Mouse (Mus musculus): Measurements from ENCODE around the gene Aplnr.

The Aplnr gene

DNA sequence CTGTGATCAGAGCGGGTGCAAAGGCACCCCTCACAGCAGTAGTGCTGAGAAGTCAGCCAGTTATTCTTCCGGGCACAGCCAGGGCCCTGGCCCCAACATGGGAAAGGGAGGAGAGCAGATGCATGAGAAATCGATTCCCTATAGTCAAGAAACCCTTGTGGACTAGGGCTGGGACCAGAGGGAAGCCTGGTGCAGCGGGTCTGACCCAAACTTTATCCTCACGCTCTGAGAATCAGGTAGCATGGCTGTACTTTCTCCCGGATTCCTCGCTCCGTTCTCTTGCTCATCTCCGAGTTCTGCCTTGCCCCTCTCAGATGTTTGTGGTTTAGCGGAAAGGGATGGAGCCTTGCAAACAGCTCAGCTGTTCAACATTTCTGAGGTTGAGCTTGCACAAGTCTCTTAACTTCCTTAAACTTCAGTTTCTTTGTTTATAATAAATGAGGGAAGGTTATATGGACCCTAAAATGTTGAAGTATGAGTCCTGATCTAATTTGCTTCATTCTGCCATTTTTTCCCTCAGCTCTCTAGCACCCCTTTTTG lies 1.6 kb downstream of the Aplnr start:
- no peak for DNase-seq (ENCODE audit: low read depth, low spot score)

DNA sequence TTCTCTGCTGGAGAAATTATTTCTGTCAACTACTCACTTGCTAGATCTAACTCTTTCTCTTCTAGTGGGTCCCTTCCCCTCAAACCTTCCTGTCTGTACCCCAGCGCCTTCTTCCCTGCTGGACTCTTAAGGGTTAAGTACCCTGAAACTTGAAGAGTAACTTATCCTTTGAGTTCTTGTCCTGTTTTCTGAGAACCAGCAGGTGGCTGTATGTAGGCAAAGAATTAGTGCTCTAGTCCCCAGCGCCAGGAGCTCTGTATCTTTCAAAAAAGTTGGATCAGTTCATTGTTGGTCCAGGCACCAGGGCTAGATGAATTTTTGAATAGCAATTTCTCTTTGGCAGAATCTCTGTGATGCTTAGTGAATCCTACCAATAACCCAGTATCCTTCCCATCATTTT lies 2.1 kb downstream of the Aplnr start:
- DNase-seq (ENCODE audit: low read depth, low spot score) = no peak

DNA sequence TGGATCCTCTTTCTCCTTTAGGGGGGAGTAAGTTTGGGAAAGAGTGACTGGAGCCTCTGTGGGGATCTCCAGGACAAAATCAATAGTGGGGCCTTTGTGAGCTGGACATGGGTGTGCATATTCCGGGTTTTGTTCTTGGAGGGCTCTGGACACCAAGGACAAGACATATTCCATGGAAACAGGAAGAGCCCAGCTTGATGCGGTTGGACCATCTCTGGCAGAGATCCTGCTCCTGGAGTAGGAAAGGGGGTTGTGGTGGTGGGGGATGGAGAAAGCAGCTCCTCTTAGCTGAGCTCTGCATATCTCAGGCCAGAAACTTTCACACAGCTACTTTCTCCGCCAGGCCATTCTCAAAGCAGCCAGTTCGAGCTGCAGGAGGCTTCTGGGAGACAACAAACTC lies 3.4 kb downstream of the Aplnr start:
- no peak for DNase-seq (ENCODE audit: low read depth, low spot score)

DNA sequence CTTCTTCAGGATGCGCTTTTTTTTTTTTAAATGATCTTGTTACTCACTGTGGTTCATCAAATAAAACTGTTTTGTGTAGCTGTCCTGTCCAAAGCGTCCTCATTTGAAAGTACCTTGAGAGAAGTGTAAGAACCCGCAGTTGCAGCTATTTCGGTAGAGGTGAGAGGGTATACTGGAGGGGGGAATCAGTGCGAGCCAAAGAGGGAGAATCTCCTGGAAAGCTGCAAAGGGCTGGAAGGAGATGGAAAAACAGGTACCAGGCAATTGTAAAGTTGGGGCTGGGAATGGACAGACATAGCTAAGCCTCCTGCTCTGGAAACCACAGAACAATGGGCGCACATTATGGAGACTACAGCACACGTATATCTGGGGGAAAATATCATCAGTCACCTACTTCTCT lies 3.8 kb downstream of the Aplnr start:
- no peak for DNase-seq (ENCODE audit: low read depth, low spot score)

DNA sequence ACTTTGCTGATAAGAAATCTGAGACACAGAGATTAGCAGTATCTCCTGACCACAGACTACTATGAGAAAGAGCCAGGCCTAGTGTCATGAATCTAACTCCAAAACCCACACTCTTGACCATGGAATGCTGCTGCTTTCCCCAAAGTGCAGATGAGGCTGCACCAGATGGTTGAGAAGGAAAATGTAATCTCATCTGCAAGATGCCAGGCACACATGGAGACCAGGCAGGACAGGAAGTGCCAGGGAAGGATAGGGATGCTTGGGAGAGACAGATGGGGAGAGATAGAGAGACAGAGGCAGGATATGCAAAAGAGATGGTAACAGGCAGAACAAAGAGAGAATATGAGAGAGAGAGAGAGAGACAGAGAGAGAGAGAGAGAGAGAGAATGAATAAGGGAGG lies 4.8 kb downstream of the Aplnr start:
- no peak for DNase-seq (ENCODE audit: low read depth, low spot score)

DNA sequence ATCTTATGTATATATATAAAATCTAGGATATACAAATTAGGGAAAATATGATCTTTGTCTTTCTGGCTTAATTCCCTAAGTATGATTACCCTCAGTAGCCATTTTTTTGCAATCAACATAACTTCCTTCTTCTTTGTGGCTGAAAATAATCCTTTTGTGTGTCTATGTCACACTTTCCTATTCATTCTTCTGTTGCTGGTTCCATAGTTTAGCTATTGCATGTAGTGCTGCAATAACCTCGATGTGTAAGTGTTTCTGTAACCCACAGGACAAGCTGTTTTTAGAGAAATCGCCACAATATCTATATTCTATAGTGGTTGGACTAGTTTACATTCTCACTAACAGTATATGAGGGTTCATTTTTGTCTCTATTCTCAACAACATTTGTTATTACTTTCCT lies 8.9 kb downstream of the Aplnr start:
- no peak for DNase-seq (ENCODE audit: low read depth, low spot score)

DNA sequence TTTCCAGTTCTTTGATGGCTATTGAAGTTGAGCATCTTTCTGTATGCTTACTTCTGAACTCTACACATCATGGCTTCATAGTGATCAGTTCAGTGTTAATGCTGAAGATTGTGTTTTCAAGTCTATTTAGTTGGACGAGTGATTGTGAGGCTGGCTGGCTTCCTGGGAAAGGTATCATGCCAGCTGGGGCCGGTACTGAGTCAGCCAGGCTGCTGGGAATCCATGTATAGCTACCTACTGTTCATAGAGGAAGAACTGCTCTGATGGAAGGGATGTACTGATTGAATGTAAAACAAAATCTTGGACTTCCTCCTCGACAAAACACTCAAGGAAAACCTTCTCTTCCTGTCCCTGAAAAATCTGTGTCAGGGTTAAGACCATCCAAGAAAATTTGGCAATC lies 9.3 kb downstream of the Aplnr start:
- DNase-seq (ENCODE audit: low read depth, low spot score) = no peak

DNA sequence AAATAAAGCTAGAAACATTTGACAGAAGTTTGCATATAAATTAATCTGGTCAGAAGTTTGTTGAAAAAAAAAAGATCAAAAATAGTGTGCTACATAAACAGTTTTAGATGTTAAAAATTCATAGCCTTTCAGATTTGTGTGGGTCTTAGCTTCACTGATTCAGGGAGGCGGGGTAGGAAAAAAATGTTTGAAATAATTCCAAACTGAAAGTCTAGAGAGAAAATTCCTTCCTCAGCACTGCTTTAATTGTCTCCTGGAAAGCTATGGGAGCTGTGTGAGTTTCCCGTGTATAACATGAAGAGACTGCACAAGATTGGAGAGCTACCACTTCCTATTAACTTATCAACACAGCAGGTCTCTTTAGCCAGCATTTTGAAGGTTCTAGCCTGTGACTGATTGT lies 11.5 kb downstream of the Aplnr start:
- no peak for DNase-seq (ENCODE audit: low read depth, low spot score)

DNA sequence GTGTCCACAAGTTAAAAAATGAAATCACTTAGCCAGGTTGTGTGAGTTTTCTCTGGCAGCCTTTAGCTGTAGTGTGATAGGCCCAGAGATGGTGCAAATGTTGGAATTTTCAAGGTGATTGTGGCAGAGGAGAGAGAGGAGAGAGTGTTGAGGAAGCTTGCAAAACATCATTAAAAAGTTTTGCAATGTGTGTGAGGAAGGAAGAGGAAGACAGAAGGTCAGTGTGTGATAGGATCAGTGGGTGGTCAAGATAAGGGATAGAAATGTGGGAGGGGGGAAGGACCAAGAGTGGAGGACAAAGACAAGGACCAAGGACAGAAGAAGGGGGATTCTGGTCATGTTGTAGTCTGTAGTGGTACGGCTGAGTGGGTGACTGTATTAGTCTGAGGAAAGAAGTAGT lies 14.3 kb downstream of the Aplnr start:
- no peak for DNase-seq (ENCODE audit: low read depth, low spot score)

DNA sequence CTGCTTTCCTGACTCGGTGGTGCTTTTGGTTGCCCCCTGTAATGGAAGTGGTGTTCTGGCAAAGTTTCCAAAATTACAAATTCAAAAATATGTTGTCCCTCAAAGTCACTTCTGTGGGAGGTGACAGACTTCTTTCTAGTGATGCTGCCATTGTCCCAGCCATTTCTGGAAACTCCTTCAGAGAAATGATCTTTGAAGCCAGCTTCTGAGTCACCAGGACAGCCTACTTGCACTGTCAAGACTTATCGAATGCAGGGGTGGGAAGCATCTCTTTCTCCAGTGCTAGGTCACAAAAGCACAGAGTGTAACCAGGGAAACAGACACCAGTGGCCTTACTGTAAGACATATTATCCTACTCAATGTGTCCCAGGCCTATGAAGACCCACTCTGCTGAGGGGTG lies 15.2 kb downstream of the Aplnr start:
- DNase-seq (ENCODE audit: low read depth, low spot score) = no peak

DNA sequence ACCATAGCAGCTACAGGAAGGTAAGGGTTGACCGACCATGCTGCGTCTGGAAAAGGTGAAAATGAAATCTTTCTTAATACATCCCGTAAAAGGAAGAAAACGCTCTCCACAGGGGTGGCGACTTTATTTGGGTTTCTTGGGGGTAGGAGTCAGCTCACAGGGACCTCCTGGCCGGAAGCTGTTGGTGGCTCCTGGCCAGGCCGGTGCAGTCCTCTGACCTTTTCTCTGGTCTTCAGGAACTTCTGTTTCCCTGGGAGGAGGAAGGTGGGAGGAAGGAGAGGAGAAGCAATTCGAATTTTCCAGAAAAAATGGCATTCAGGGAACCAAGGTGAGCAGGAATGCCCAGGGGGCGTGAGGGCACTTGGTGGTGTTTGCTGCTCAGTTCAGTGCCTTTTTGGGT lies 19.3 kb downstream of the Aplnr start:
- no peak for DNase-seq (ENCODE audit: low read depth, low spot score)

DNA sequence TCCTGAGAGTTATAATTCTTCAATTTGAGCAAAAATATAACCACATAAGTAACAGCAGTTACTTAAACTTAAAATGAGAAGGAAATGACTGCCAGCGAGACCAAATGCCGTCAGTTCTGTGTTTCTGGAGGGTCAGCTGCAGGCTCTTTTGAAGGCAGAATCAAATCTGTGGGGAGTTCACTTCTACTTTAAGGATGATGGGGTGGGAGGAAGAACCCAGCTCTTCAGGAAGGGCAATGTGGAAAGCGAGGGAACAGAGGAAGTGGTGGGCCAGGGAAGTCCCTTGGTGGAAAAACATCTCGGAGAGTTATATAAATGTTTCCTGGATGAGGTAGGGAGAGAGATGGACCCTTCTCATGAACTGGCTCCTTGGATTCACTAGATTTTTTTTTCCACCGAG lies 20.1 kb downstream of the Aplnr start:
- no peak for DNase-seq (ENCODE audit: low read depth, low spot score)

DNA sequence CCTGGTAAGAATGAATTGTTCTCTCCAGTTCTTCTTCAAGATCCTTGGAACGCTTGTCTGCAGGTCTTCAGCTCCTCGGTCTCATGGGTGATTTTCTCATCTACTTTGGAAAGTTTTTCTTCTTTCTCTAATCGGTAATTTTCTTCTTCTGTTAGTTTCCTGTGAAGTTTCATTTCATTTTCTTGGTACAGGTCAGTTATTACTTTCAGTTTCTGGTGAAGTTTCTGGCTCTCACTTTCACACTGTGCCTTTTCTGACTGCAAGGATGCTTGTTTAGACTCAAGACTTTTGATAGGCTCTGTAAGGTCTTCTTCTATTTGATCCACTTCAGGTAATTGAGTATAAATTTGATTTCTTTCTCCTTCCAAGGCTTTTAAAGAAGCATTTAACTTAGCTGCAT lies 21.4 kb downstream of the Aplnr start:
- DNase-seq (ENCODE audit: low read depth, low spot score) = no peak

DNA sequence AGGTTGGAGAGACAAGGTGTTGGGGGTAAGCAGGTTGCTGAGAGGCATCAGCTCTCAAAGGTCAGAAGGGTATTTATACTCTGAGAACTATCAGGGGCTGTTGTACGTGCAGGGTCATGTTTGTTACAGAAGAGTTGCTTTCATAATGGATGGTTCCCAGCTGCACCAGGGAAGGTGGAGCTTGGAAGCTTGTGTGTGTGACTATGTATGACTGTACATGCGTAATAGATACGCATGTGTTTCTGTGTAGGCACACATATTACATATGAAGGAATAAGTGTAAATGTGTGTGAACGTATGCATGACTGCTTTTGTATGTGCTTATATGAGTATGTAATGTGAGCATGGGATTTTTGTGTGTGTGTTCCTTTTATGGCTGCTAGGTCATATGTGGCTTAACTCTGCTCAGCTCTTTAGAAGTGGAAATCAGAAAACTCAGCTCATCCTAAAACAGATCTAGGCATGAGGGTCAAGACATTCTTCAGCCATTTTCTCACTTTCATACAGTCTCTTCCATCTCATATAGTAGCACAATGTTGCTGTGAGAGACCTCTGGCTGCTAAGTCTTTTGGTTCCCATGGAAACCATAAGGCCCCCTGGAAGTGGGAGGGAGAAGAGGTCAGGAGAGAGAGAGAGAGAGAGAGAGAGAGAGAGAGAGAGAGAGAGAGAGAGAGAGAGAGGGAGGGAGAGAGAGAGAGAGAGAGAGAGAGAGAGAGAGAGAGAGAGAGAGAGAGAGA lies 25.0 kb downstream of the Aplnr start:
- no peak for DNase-seq (ENCODE audit: low read depth, low spot score)

DNA sequence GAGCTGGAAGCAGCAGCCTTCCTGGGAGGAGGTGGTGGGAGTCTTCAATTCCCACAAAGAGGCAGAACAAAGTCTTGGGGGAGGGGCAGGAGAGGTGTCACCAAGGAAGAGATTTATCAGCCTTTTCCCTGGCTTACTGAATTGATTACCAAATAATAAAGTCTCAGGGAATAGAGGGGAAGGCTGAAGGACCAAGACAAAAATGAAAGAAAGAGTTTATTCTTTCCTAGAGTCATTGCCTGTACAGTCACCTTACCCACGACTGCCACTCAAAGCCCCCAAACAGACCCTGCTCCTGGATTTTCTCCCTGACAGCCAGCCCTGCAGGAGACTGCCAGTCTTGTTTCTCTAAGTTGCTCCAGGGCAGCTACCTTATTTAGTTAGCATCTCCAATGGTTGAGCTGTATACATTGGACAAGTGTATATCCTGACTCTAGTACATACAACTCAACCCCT lies 25.6 kb downstream of the Aplnr start:
- no peak for DNase-seq (ENCODE audit: low read depth, low spot score)

DNA sequence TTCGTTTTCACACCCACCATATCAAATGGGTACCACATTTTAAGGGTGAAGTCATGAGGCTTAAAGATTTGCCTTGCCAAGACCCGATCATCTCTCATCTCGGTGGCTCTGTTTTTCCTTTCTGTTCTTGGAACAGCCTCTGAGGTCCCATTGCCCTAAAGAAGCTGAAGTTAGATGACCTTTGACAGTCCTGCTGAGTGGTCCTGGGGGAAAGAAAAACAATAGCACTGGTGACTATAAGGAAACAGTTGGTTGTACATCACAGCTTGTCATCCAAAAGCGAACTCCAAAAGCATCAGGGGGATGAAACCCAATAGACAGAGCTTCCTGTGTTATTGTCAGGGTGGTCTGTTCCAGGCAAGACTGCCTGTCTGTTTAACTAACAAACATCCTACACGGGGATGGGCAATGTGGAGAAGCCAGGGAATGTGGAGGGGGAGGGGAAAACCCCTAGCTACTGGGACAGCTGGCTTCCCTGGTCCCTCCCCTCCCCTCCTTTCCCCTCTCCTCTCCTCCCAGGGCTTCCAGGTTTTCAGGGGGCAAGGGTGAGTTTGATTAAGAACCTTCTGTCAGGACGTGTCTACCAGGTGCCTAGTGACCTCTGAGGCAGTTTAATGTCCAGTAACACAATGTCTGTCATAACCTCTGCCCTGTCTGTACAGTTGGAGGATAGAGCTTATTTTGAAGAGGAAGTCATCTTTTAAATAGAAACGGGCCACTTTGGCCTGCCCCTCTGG lies 27.5 kb downstream of the Aplnr start:
- DNase-seq (ENCODE audit: low read depth, low spot score) = no peak

DNA sequence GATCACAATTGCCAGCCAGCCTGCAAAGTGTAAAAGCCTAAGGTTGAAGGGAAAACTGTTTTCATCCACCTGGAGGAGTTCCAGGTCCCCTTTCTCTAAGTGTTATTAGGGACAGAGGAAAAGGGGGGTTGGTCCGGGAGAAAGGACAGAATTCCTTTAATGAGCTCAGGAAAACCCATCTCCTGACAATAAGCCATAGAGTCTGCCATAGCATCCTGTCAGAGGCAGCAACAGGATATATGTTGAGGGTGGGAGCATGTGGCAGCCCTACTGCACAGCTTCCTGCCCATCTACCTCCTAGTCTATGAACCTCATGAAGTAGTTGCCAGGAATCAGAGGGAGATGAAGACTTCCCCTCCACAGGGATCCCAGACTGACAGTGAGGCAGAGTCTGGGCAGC lies 31.6 kb downstream of the Aplnr start:
- DNase-seq (ENCODE audit: low read depth, low spot score) = no peak

DNA sequence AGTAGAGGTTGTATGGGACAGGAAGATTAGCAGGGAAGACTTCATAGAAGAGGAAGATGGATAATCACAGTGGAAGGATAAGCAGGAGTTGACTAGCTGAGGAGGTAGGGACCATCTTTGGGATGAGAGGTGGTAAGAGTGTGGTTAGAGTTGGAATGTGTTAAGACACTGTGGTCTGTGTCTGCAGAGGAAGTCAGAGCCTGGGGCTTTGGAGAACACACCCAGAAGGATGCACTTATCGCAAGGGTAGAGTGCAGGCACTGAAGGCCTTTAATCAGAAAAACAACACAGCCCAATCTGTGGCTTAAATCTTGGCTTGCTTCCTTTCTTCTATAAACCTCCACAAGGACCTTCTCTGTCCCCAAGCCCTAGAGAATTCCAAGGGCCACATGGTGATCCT lies 32.3 kb downstream of the Aplnr start:
- no peak for DNase-seq (ENCODE audit: low read depth, low spot score)

DNA sequence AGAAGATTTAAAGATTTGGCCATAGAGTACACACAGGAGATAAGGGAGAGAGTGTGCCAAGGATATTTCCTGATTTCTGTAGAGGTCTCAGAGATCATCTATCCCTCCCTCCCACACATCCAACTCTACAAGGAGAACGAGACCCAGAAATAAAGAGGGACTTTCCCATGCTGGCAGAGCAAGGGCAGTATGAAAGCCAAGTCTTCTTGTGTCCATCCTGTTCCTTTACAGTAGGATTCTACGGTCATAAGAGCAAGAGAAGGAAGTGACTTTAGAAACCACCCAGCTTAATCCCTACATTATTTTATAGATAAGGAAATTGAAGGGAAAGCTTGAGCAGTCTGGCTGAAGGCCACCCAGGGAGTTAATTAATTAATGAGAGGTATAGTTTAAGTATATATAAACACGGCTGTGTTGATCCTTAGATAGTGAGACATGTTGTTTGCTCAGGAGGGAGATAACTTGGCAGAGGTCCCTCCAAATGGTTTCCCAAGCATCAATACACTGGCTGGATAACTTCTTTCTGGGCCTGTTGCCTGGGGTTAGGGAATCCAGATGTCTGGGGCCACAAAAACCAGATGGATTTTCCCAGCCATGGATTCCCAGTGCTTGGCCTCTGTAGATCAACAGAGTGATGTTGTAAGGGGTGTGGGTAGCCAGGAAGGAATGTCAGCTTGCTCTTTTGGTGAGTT lies 36.2 kb downstream of the Aplnr start:
- no peak for DNase-seq (ENCODE audit: low read depth, low spot score)

DNA sequence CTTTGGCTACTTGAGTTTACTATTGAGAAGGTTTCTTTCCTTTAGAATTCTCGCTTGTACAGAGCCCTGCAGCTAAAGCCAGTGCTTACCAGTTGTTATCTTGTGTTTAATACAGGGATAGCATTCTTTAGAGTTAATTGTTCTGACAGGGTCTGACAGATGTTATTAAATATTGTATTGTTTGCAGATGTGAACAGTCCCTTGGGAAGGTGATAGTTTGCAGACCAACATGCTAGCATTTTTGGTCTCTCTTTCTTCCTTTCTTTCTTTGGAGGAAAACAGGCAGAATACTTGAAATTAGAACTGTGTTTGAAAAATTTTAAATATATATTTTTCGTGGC lies 36.7 kb downstream of the Aplnr start:
- DNase-seq (ENCODE audit: low read depth, low spot score) = no peak

DNA sequence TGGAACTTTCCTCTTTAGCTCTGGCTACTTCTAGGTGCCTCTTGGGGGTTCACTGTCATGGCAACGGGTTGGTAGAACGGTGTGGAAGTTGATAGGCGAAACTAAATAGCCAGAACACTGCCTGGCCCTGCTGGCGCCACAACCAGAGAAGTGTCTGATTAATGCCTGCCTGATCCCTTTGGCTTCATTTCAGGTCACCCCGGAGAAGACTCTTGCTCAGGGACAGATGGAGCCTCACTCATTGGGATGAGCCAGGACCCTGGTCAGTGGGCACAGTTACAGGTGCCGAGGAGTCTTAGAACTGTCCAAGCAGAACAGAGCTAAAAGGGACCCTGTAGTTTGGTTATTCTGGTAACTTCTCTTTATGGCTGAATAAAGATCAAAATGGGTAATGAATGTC lies 37.5 kb downstream of the Aplnr start:
- DNase-seq (ENCODE audit: low read depth, low spot score) = no peak

DNA sequence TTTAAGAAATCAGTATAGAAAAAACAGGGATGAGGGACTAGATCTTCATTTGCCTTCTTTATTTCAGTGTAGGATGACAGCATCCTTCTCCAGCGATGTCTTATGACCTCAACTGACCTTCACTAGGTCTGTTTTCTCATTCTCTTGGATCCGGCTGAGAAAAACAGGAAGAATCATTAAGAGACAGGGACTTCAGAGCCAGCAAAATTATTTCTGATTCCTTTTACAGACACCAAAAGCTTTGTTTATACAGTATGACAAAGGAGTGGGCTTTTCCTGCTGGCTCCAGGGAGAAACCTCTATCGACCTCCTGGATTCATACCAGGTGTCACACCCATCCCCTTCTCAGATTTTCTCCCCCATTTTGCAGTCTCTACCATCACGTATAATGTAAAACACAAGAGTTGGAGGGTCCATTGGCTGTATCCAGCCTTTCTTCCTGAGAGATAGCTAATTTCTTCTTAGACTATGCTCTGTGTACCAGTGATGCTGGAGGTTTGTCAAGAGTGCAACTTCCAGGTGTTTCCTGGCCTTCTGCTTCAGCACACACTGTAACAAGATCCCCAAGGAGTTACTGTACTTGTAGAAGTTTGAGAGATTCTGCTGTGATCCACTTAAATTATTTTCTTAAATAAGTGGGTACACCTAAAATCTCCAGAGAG lies 42.2 kb downstream of the Aplnr start:
- DNase-seq (ENCODE audit: low read depth, low spot score) = no peak

Data from retina, adult 2 months (tissue).